Mouse (Mus musculus): ENCODE results near the gene Zfp97. TPM values are rescaled to one million over a fixed set of nuclear protein-coding genes. Genes with fewer than 3 reads are reported as not detected.
"Not testable (repeated sequence)": the region's sequence is repeated elsewhere in the genome, so short reads cannot be mapped to it uniquely, and the experiment has no call there.

The Zfp97 gene
- 2.0 and 2.7 TPM in 2 replicates for polyA plus RNA-seq (2012; rRNA removed)
- 5.4 and 6.4 TPM in 2 replicates for polyA plus RNA-seq (2014; fragmentation: Nextera tagmentation; extraction: Ambion mirVana)

GRCm38 (mm10) chr17:17120830-17121502, at the start of gene Zfp97:
Gene Zfp97 (plus strand): TSS chr17:17121415.
- DNase-seq (ENCODE audit: low spot score); H3K9me3 ChIP-seq (ENCODE audit: control insufficient read depth, low read length); H3K4me1 ChIP-seq (ENCODE audit: control insufficient read depth, insufficient read depth, low read length); H3K4me2 ChIP-seq (replicated peaks; ENCODE audit: low read depth, low read length, severe bottlenecking); H3K27ac ChIP-seq (replicated peaks; ENCODE audit: low read depth, low read length); H3K27me3 ChIP-seq (ENCODE audit: control insufficient read depth, insufficient read depth, low read length); H3K4me3 ChIP-seq (replicated peaks; ENCODE audit: low read length); H3K36me3 ChIP-seq (ENCODE audit: control insufficient read depth, insufficient read depth, low read length); H3K9ac ChIP-seq (ENCODE audit: low read depth, low read length, severe bottlenecking): not testable (repeated sequence)
- ATAC-seq (ENCODE audit: low FRiP score, low read depth), result peak; percentile 92
- no CpG with 5 or more reads among the region's 8 CpGs for WGBS

GRCm38 (mm10) chr17:17178757-17179413, 57.7 kb downstream of the Zfp97 start:
- not testable (repeated sequence) for H3K4me1 ChIP-seq (ENCODE audit: control insufficient read depth, insufficient read depth, low read length); H3K4me3 ChIP-seq (replicated peaks; ENCODE audit: low read length); DNase-seq (ENCODE audit: low spot score); H3K27me3 ChIP-seq (ENCODE audit: control insufficient read depth, insufficient read depth, low read length); H3K27ac ChIP-seq (replicated peaks; ENCODE audit: low read depth, low read length); H3K9me3 ChIP-seq (ENCODE audit: control insufficient read depth, low read length); H3K4me2 ChIP-seq (replicated peaks; ENCODE audit: low read depth, low read length, severe bottlenecking); H3K36me3 ChIP-seq (ENCODE audit: control insufficient read depth, insufficient read depth, low read length); H3K9ac ChIP-seq (ENCODE audit: low read depth, low read length, severe bottlenecking)
- ATAC-seq (ENCODE audit: low FRiP score, low read depth), result peak; percentile 94
- no CpG with 5 or more reads among the region's 8 CpGs for whole genome bisulfite sequencing

- not testable (repeated sequence) for H3K36me3 ChIP-seq (ENCODE audit: control insufficient read depth, insufficient read depth, low read length); H3K27me3 ChIP-seq (ENCODE audit: control insufficient read depth, insufficient read depth, low read length); ATAC-seq (ENCODE audit: low FRiP score, low read depth); DNase-seq (ENCODE audit: low spot score); H3K4me2 ChIP-seq (replicated peaks; ENCODE audit: low read depth, low read length, severe bottlenecking); H3K27ac ChIP-seq (replicated peaks; ENCODE audit: low read depth, low read length); H3K9ac ChIP-seq (ENCODE audit: low read depth, low read length, severe bottlenecking); H3K4me1 ChIP-seq (ENCODE audit: control insufficient read depth, insufficient read depth, low read length); H3K4me3 ChIP-seq (replicated peaks; ENCODE audit: low read length)
- peaks cover 36% of the 10 kb centered on the region for H3K9me3 ChIP-seq (ENCODE audit: control insufficient read depth, low read length)
These were observed 73.5 kb downstream of the Zfp97 start for GRCm38 (mm10) chr17:17194761-17195160.

- Histone ChIP-seq H3K9ac (ENCODE audit: low read depth, low read length, severe bottlenecking) (no peak overlapping the region), H3K27ac (replicated peaks; ENCODE audit: low read depth, low read length) (no peak overlapping the region), H3K27me3 (ENCODE audit: control insufficient read depth, insufficient read depth, low read length) (no peaks in the 10 kb centered on the region), H3K4me1 (ENCODE audit: control insufficient read depth, insufficient read depth, low read length) (no peaks in the 10 kb centered on the region), H3K36me3 (ENCODE audit: control insufficient read depth, insufficient read depth, low read length) (no peaks in the 10 kb centered on the region), H3K9me3 (ENCODE audit: control insufficient read depth, low read length) (peaks cover 36% of the 10 kb centered on the region), H3K4me2 (replicated peaks; ENCODE audit: low read depth, low read length, severe bottlenecking) (no peak overlapping the region), H3K4me3 (replicated peaks; ENCODE audit: low read length) (no peak overlapping the region)
- DNase-seq (ENCODE audit: low spot score) (no peak), ATAC-seq (ENCODE audit: low FRiP score, low read depth) (no peak)
- no peak for TF ChIP-seq POLR2A (IDR thresholded peaks at IDR 0.05; ENCODE audit: borderline replicate concordance, extremely low read depth, insufficient read depth, insufficient read length)
These were observed 74.0 kb downstream of the Zfp97 start for GRCm38 (mm10) chr17:17195178-17195577.

DNA sequence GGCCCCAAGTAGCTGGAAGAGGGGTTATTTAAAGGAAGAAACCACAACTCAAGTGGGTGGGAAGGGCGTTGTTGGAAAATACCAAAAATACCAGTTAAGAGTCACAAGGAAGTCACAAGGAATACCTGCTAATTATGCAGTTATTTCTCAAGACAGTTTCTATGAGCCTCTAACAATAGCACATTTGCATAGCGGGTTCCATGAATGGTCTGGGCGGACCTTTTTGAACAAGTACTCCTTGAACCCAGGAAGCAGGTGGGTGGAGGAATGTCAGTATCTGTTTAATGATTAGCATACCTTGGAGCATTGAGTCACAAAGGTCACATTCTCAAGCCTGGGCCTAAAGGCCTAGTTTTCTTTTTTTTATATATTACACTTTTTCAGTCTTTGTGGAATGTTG, 74.9 kb downstream of the Zfp97 start:
- DNase-seq (ENCODE audit: low spot score); H3K4me3 ChIP-seq (replicated peaks; ENCODE audit: low read length); H3K9ac ChIP-seq (ENCODE audit: low read depth, low read length, severe bottlenecking); H3K4me2 ChIP-seq (replicated peaks; ENCODE audit: low read depth, low read length, severe bottlenecking); H3K27me3 ChIP-seq (ENCODE audit: control insufficient read depth, insufficient read depth, low read length); H3K36me3 ChIP-seq (ENCODE audit: control insufficient read depth, insufficient read depth, low read length); ATAC-seq (ENCODE audit: low FRiP score, low read depth); H3K4me1 ChIP-seq (ENCODE audit: control insufficient read depth, insufficient read depth, low read length); H3K27ac ChIP-seq (replicated peaks; ENCODE audit: low read depth, low read length): not testable (repeated sequence)
- WGBS, result 96% methylated on average over 3 of the region's 3 CpGs
- H3K9me3 ChIP-seq (ENCODE audit: control insufficient read depth, low read length), result peaks cover 39% of the 10 kb centered on the region

Other genes with a start within 250 kb of the Zfp97 start
- gene Zfp960, start 57.3 kb upstream of the Zfp97 start, polyA plus RNA-seq (2012; rRNA removed), result 2.0 and 3.0 TPM in 2 replicates
- gene Zfp960, start 57.3 kb upstream of the Zfp97 start, polyA plus RNA-seq (2014; fragmentation: Nextera tagmentation; extraction: Ambion mirVana), result 6.4 and 6.5 TPM in 2 replicates